Mouse (Mus musculus) B cell, adult 2 months (primary cell): ENCODE results near the gene Gm42421.

Source experiments
- DNase-seq, 2 experiments: peaks; one replicate each; pipeline ENCODE4 v3.0.0; 2022

Gene Gm42421

DNA sequence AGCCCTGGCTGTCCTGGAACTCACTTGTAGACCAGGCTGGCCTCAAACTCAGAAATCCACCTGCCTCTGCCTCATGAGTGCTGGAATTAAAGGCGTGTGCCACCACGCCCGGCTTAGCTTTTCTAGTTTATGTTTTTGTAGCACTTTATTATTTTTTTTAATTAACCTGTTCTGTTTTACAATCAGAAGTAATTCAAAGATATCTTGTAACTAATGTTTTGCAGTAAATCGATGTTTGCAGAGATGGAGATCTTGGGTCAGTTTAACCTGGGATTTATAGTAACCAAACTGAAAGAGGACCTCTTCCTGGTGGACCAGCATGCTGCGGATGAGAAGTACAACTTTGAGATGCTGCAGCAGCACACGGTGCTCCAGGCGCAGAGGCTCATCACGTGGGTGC lies at the start of gene Gm42421:
Gene Gm42421 (plus strand): TSS at position 301 of the 400 bp plus-strand sequence.
- no peak for DNase-seq

DNA sequence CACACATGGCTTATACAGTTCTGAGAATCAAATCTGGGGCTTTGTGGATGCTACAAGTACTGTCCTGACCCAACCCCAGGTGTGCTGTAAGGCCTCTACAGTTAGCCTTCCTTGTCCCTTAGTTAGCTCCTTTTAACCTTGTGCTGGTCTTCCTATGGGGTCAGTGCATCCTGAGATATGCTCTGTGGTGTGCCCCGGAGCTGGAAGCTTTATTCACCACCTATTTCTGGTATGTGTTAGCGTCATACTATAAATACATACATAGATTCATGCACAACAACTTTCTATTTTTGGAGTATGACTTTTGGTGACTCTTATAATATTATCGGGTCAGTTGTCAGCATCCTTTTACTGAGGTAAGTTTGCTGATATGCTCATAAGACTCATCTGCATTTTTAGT lies 42.7 kb upstream of the Gm42421 start:
- no peak for DNase-seq

DNA sequence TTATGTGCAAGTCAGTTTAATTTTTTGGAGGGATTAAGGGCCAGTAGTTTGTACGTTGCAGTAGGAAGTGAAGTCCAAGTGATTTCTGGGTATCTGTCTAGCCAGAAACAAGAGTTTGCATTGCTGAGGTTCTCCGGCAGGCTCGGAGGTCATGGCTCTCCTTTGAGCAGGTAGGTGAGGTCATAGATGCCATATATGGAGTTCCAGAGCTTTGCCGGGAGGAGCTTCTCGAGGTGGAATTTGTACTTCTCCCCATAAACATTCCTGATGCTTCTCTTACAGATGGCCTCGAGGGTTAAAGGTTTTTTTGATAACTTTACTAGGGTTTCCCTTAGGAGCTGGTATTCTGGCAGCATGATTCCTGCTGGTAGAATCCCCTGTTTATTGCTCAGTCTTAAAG lies 37.2 kb upstream of the Gm42421 start:
- no peak for DNase-seq

GRCm38 (mm10) chr5:143892255-143892886 lies 35.6 kb upstream of the Gm42421 start:
- no peak for DNase-seq

DNA sequence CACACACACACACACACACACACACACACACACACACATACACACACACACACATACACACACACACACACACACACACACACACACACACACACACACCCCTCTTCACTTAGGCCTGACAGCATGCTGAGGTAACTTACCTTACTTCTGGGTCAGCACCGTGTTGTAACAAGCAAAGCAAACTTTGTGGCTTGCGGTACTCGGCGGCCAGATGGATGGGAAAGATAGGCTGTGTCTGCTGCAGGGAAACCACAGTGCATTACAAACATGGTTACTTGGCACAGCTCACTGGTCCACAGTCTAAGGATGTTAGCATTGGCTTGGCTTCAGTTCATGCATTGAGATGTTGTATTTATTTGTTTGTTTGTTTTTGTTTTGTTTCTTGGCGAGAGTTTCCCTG lies 34.6 kb upstream of the Gm42421 start:
- DNase-seq: no peak

DNA sequence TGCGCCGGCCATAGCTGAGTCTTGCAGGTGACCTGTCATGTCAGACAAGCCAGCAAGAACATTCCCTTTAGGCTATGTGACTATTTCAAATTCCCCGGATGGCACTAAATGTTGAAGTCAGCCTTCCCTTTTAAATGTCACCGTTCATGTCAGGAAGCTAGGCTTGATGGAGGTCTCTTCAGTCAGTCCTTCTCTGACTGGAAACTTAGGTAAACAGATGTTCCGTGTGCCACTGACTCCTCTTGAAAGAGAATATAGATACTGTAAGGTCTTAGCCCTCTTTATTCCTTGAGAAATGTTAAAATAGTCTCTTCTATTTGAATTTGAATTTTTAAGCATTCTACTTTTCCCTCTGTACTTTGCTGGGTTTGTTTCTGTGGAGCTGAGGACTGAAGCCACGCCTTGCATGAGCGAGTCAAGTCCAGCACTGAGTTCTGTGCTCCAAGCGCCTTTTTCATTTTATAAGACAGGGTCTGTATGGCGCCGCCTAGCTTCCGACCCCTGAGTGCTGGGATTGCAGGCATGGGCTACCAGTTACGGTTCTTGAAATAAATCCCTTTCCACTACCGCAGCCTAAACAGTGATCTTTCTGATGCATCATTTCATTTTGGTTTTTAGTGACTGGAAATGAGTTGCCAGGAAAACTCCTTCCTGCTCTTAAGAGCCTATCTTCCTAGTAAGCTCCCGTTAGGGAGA lies 30.2 kb upstream of the Gm42421 start, which contains the start of gene Ankrd61:
Gene Ankrd61 (minus strand): TSS at position 51 of the 696 bp plus-strand sequence.
- DNase-seq: no peak

GRCm38 (mm10) chr5:143902111-143902510 lies 25.9 kb upstream of the Gm42421 start:
- no peak for DNase-seq

- no peak for DNase-seq
These were observed 24.2 kb upstream of the Gm42421 start for GRCm38 (mm10) chr5:143903813-143904212.

DNA sequence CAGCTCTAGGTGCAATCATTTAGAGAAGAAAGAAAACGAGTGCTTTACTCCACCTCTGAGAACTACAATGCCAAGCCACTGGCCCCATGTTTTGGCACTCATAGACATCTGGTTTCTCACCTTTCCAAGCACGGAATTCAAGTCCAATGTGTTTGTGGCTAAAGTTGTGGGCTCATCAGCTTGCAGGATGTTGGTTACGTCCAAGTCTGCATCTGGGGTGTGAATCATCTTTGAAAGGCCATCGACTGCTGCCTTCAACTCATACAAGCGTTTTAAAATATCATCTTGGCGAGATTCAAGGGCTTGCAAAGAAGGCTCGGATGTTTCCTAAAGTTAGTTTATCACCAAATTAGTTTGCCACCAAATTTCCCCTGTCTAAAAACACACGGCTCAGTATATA lies 21.5 kb upstream of the Gm42421 start:
- no peak for DNase-seq

DNA sequence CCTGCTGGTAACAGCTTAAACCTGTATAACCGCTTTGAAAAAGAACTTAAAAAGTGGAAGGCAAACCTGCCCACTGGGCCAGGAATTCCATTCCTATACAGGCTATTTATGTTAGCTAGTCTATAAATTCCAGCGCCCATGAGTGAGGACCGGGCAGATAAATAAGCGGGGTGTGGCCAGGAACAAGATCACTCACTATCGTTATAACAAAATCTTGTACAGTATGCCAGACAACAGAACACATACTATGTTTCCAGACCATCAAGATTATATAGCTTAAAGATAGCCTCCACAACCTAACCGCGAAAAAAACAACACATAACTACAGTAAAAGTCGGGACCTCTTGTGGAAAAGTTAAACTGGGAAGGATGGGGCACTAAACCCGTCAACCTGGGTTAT lies 19.0 kb upstream of the Gm42421 start:
- no peak for DNase-seq

GRCm38 (mm10) chr5:143909417-143910400 lies 18.3 kb upstream of the Gm42421 start, which contains the start of the genes Aimp2 and Pms2:
Gene Aimp2, minus strand, starts transcription at chr5:143909847.
Gene Pms2, plus strand, starts transcription at chr5:143909964.
- peak; percentile 90 to 91 for DNase-seq

- no peak for DNase-seq
These were observed 11.8 kb upstream of the Gm42421 start for GRCm38 (mm10) chr5:143916221-143916620.

GRCm38 (mm10) chr5:143917418-143917817 lies 10.6 kb upstream of the Gm42421 start:
- peak; percentile 62 to 63 for DNase-seq

DNA sequence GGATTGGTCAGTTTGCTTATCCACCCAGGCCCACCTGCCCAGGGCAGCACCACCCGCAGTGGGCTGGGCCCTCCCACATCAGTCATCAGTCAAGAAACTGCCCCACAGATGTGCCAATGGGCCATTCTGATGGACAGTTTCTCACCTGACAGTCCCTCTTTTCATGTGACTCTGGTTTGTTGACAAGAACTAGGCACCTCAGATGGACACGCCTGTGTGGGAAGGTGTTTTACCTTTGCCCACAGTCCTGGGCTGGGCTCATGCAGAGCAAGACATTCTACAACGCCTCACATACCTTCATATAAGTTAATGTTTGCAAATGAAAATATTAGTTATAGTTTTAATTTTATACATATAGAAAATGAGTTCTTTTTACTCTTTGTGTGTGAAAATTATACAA lies 9.9 kb upstream of the Gm42421 start:
- no peak for DNase-seq

DNA sequence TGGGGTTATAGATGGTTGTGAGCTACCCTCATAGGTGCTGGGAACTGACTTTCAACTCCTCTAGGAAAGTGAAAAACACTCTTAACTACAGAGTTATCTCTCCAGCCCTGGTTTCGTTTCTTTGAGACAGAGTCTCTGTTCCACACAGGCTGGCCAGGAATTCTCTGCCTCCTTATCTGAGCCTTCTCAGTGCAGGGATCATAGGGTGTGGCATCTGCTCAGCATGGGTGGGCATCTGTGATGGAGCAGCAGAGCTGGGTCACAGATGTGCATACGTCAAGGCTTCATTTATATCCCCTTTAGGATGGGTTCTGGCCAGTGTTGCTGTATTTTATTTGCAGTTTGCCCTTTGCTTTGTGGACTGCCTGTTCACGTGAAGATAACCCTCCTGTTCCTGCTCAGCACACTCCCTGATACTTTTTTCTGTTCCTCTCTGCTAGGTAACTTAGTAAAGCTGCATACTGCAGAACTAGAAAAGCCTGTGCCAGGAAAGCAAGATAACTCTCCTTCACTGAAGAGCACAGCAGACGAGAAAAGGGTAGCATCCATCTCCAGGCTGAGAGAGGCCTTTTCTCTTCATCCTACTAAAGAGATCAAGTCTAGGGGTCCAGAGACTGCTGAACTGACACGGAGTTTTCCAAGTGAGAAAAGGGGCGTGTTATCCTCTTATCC lies 3.1 kb upstream of the Gm42421 start:
- no peak for DNase-seq

- no peak for DNase-seq
These were observed 1.3 kb downstream of the Gm42421 start for GRCm38 (mm10) chr5:143929291-143929690.

DNA sequence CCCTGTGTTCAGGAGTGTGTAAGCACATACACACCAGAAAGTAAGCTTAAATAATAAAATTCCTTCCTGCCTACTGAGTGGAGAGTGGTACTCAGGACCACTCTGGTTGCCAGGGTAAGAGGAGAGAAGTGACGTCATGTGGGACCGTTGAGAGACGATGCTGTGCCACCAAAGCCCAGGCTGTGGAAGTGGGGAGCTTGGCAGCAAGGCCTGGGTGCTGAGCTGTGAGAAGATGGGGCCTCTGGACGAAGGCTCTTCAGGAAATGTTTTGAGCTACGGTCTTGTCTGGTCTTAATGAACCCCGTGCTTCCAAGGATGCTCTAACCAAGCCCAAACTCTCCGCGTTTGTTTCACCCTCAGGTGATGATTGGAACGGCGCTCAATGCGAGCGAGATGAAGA lies 2.7 kb downstream of the Gm42421 start:
- DNase-seq: no peak

DNA sequence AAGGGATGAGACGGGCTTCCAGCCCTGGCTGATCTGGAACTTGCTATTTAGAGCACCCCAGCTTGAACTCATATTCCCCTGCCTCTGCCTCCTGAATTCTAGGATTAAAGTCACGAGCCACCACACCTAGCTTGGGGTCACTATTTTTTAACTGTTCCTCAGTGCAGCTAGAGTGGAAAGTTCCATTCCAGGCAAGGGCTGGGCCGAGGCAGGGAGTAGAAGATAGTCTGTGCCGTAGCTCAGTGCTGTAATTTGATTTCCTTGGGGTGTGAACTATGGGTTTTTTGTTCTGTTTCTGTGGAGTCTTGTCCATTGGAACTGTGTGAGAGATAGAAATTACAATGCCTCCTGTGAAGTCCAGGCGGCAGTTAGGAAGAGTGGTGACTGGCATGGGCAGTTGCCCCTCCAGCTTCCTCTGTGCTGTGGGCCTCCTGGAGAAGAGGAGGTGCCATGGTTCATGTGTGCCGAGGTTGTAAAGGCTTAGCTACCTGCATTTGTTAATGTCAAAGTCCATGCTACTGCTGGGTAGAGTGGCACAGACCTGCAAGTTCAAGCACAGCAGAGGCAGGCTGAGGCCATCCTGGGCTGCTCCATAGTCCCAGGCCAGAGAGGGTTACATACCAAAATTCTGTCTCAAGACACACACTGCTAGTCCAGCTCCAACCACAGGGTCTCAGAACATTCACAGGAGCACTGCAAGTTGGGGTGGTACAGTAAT lies 4.0 kb downstream of the Gm42421 start:
- DNase-seq: no peak

- no peak for DNase-seq
These were observed 4.9 kb downstream of the Gm42421 start, which contains the start of gene Rsph10b for GRCm38 (mm10) chr5:143932831-143933230. Gene Rsph10b, plus strand, starts transcription at chr5:143933035.

GRCm38 (mm10) chr5:143933414-143933813 lies 5.4 kb downstream of the Gm42421 start:
- DNase-seq: no peak

DNA sequence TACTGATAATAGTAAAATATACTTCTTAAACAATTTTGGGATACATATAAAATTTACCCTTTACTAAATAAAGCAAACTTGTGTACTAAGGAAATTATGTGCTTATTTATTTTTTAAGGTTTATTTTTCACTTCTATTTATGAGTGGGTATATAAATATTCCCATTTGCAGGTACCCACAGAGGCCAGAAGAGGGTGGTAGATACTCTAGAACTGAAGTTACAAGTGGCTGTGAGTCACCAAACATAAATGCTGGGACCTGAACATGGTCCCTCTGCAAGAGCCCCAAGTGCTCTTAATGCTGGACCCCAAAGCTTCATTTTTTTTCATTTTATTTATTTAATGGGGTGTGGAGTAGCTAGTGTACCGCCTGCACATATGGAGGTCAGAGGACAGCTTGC lies 5.9 kb downstream of the Gm42421 start:
- no peak for DNase-seq

GRCm38 (mm10) chr5:143936156-143936555 lies 8.2 kb downstream of the Gm42421 start:
- no peak for DNase-seq
